Mouse (Mus musculus): Measurements from ENCODE around the gene Acta2. TPM values are rescaled to one million over a fixed set of nuclear protein-coding genes. Genes with fewer than 3 reads are reported as not detected.
"Not testable (repeated sequence)": the region's sequence is repeated elsewhere in the genome, so short reads cannot be mapped to it uniquely, and the experiment has no call there.

The Acta2 gene
- total RNA-seq, 2 experiments from 2014 or later, result 11.2 to 16.5 TPM

DNA sequence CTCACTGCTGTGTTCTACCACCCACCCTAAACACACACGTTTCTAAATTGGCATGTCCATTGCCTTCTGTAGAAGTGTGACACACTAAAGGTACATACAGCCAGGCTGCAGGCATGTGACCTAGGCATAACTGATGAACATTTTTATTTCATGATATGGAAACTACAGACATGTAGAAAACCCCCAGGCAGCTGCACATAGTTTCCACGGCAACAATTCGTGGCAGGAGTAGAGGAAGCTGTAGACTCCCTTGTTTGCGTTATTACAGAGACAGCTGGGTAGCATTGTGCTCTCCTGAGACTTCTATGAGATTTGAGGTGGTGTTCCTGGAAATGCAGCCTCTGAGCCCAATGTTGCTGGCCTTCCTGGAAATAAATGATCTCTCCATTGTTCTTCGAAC is 38.4 kb downstream of the Acta2 start:
- TF ChIP-seq CTCF (IDR thresholded peaks at IDR 0.05), result no peak
- DNase-seq (ENCODE audit: extremely low spot score in 1 of 2, low spot score in 2 of 2), result no peak
- intact Hi-C loops (cut with DNase I), result no loop called here
- Histone ChIP-seq H3K4me3 (no peak overlapping the region), H3K27ac (no peak overlapping the region)

- DNase-seq (ENCODE audit: extremely low spot score in 1 of 2, low spot score in 2 of 2), result no peak
- TF ChIP-seq CTCF (IDR thresholded peaks at IDR 0.05), result no peak
- Histone ChIP-seq H3K4me3 (no peak overlapping the region), H3K27ac (no peak overlapping the region)
- intact Hi-C loops (cut with DNase I), result no loop called here
Observed at GRCm38 (mm10) chr19:34214136-34214535, 41.3 kb downstream of the Acta2 start.

- intact Hi-C loops (cut with DNase I), result no loop called here
- DNase-seq (ENCODE audit: extremely low spot score in 1 of 2, low spot score in 2 of 2), result no peak
- no peak for TF ChIP-seq CTCF (IDR thresholded peaks at IDR 0.05)
- no peak overlapping the region for H3K27ac ChIP-seq
- no peak overlapping the region for H3K4me3 ChIP-seq
Observed at GRCm38 (mm10) chr19:34213251-34213645, 42.1 kb downstream of the Acta2 start.

DNA sequence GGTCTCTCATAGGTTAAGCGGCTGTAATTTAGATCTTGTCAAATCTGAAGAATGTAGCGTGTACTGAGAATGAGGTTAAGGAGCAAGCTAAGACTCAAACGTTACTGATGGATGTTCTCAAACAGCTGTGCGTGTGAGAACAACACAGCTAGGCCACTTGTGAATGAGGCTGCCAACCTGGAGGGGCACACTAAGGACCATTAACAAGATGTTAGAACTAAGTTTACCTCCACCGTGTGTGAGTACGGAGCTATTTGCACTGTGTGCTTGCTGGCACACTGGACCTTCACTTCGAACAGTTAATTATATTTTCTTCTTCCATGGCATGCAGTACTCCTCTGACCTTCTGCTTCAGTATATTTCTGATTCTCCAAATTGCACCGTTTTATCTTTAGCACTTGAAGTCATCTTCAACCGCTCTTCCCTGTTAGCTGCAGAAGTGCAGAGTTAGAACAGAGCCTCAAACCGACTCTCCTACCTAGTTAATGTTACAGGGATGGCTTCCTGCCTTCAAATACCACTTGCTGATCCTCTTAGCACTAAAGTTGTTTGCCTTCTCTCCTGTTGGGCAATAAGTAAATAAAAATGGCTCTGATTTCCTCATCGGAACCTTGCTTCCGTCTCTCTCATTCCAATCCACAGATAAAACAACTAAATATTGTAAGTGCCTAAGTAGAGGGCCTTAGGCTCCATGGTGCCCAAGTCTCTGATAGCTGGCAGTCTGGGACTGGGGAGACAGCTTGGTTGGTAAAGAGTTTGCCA is 42.7 kb downstream of the Acta2 start:
- Histone ChIP-seq H3K27ac (no peak overlapping the region), H3K4me3 (no peak overlapping the region)
- DNase-seq (ENCODE audit: extremely low spot score in 1 of 2, low spot score in 2 of 2), result no peak
- no peak for TF ChIP-seq CTCF (IDR thresholded peaks at IDR 0.05)
- intact Hi-C loops (cut with DNase I), result no loop called here

- no peak for TF ChIP-seq CTCF (IDR thresholded peaks at IDR 0.05)
- no peak overlapping the region for H3K4me3 ChIP-seq
Observed at GRCm38 (mm10) chr19:34210841-34211240, 44.5 kb downstream of the Acta2 start.

DNA sequence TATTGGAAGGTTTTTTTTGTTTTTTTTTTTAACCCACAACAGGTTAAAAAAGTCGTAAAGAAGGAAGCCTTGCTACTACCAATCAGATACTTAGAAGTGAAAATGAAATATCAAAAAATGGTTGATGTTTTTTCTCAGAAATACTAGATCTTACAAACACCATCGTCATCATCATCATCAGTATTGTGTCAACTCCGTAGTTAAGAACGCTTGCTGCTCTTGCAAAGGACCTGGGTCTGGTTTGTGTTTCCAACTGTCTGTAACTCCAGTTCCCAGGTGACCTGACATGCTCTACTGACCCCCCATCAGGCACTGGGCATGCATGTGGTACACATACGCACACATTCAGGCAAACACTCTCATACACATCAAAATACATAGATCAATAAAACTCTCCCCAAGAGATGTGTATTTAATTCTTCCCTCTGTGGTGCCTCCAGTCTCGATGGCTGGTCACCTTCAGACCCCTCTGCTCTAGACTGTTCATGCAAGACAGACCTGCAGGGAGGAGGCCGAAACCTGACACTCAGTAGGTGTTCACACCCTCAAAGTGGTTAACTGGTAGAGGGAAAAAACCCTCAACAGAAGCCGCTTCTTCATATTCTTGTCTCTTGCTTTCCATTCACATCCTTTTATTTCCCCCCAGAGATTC is 45.3 kb downstream of the Acta2 start:
- TF ChIP-seq CTCF (IDR thresholded peaks at IDR 0.05), result no peak
- intact Hi-C loops (cut with DNase I), result no loop called here
- Histone ChIP-seq H3K27ac (no peak overlapping the region), H3K4me3 (no peak overlapping the region)
- no peak for DNase-seq (ENCODE audit: extremely low spot score in 1 of 2, low spot score in 2 of 2)

More at GRCm38 (mm10) chr19:34210841-34211240, 44.5 kb downstream of the Acta2 start:
- intact Hi-C loops (cut with DNase I), result no loop called here
- no peak for DNase-seq (ENCODE audit: extremely low spot score in 1 of 2, low spot score in 2 of 2)
- H3K27ac ChIP-seq, result no peak overlapping the region

DNA sequence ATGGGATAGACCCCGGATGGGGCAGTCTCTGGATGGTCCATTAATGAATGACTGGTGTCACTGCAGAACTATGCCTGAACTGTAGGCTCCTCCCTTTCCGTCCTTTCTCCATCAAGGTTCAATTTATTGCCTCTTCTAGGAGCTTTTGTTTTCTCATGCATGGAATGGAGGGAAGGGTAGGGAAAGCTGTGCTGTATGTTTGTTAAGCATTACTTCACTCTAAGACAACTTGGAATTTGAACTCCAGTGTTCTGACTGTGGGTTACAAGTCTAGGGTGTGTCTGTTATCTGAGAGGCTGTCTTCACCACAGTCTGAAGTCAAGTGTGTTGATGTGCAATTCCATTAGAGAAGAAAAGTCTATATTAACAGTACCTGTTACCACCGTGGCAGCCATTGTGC is 46.4 kb downstream of the Acta2 start:
- Histone ChIP-seq H3K27ac (no peak overlapping the region), H3K4me3 (no peak overlapping the region)
- intact Hi-C loops (cut with DNase I), result no loop called here
- DNase-seq (ENCODE audit: extremely low spot score in 1 of 2, low spot score in 2 of 2), result no peak
- no peak for TF ChIP-seq CTCF (IDR thresholded peaks at IDR 0.05)

- no peak for DNase-seq (ENCODE audit: extremely low spot score in 1 of 2, low spot score in 2 of 2)
- intact Hi-C loops (cut with DNase I), result no loop called here
Observed at GRCm38 (mm10) chr19:34206760-34207440, 48.5 kb downstream of the Acta2 start.

DNA sequence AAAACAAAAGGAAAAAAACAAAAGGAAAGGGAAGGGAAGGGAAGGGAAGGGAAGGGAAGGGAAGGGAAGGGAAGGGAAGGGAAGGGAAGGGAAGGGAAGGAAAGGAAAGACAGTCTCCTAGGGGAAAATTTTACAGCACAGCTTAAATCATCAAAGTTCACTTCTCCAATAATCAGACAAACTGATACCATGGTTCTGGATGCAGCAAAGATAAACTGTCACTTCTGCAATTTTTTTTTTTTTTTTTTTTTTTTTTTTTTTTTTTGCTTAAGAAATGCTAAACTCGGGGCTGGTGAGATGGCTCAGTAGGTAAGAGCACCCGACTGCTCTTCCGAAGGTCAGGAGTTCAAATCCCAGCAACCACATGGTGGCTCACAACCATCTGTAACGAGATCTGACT is 49.3 kb downstream of the Acta2 start:
- DNase-seq (ENCODE audit: extremely low spot score in 1 of 2, low spot score in 2 of 2); intact Hi-C loops (cut with DNase I); H3K27ac ChIP-seq; H3K4me3 ChIP-seq: not testable (repeated sequence)

More at GRCm38 (mm10) chr19:34206760-34207440, 48.5 kb downstream of the Acta2 start:
- no peak for TF ChIP-seq CTCF (IDR thresholded peaks at IDR 0.05)
- Histone ChIP-seq H3K27ac (no peak overlapping the region), H3K4me3 (no peak overlapping the region)

DNA sequence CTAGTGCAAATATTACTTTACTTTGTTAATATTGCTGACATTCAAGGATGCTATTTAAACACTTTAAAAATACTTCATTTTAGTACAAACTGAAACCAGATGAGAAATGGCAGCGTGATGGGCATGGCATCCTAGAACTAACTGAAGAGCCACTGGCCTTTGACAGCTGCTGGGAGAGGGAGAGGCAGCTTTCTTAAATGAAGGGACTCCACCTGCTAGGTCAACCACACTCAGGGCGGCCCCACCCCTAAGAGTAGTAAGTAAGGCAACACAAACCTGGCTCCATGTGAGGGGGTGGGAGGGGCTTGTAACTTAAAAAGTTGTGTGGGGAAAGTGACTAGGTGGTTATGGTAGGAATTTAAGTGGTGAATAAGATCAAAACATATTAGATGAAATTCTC is 52.7 kb downstream of the Acta2 start:
- no peak for TF ChIP-seq CTCF (IDR thresholded peaks at IDR 0.05)
- Histone ChIP-seq H3K4me3 (no peak overlapping the region), H3K27ac (no peak overlapping the region)
- no peak for DNase-seq (ENCODE audit: extremely low spot score in 1 of 2, low spot score in 2 of 2)
- intact Hi-C loops (cut with DNase I), result no loop called here

DNA sequence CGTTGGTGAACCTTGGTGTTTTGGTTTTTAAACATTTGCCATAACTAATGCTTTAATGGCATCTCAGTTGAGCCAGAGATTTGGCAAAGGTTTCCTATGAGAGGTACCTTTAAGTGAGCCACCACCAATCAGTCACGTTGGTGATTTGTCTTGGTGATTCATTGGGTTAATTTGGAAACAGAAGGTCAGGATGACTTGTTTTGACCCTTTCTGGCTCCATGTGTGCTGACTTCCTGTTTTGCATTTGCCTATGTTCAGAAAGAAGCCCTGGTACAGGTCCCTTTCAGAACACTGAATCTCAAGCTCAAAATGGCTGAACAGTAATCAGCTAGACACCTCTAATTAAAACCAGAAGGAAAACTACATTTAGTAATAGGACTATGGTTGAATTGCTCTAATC is 55.9 kb downstream of the Acta2 start:
- no peak overlapping the region for H3K4me3 ChIP-seq
- TF ChIP-seq CTCF (IDR thresholded peaks at IDR 0.05), result no peak
- DNase-seq (ENCODE audit: extremely low spot score in 1 of 2, low spot score in 2 of 2), result no peak
- no peak overlapping the region for H3K27ac ChIP-seq
- intact Hi-C loops (cut with DNase I), result no loop called here

GRCm38 (mm10) chr19:34198901-34199300 is 56.5 kb downstream of the Acta2 start:
- H3K27ac ChIP-seq, result no peak overlapping the region
- no peak for TF ChIP-seq CTCF (IDR thresholded peaks at IDR 0.05)

More at GRCm38 (mm10) chr19:34198901-34199300, 56.5 kb downstream of the Acta2 start:
- intact Hi-C loops (cut with DNase I), result no loop called here
- H3K4me3 ChIP-seq, result no peak overlapping the region
- no peak for DNase-seq (ENCODE audit: extremely low spot score in 1 of 2, low spot score in 2 of 2)
